Mouse (Mus musculus) adrenal gland, postnatal 14 days (tissue): Measurements from ENCODE around the gene Ppp1r12b. TPM values are rescaled to one million over a fixed set of nuclear protein-coding genes. Genes with fewer than 3 reads are reported as not detected.
A peak's percentile ranks its signal among the peaks of the same experiment; 100 is the strongest.

Source experiments
- DNase-seq: peaks from one replicate; pipeline ENCODE4 v3.0.0; 2021; ENCODE audit warnings: mixed read lengths
- total RNA-seq: library from RNA; stranded (reverse); gene quantifications from 2 replicates; pipeline ENCODE4 v1.2.3, GENCODE M21; 2021

Gene Ppp1r12b
- total RNA-seq, 1 experiment from 2014 or later, result 10.0 TPM

DNA sequence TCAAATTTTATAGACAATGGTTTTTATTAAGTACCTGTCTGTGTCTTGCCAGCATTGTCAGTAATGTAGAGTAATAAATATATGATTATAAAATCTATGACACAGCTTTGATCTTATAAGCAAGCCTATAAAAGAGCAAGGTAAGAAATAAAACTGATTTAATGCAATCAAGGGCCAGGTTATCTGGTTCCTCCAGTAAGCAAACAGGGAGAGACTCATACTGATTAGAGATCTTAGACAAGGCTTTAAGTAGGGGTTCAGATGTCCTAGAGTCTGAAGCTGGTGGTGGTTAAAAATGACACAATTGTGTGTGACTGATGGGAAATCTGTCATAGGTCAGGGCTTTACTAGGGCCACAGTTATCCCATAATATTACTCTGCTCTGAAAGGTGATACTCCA, 164.3 kb downstream of the Ppp1r12b start:
- no peak for DNase-seq

DNA sequence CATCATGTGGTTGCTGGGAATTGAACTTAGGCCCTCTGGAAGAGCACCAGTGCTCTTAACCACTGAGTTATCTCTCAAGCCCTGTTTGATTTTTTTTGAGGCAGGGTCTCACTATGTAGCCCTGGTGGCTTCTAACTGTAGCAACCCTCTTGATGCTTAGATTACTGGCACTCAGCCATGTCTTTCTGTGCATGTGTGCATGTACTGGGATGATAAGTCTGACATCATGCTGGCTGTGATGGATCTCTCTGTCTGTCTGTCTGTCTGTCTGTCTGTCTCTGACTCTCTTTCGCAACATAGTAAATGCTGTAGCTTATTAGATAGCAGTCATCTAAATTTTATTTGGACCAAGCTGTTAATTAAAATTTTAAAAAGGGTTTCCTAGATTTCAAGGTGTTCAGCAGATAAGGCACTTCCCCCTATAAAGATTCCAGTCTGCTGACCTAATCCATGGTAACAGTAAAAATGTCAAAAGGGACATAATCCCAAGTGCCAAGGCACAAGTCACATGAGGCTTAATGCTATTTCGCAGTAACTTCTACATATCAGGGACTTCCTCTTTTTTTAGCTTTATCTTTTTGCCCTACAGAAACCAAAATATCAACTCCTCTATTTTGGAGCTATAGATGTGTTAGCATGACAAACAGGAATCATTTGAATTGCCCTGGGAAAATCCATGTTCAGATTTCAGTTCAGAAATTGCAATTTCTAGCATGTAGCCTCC, 164.9 kb downstream of the Ppp1r12b start:
- DNase-seq, result no peak

DNA sequence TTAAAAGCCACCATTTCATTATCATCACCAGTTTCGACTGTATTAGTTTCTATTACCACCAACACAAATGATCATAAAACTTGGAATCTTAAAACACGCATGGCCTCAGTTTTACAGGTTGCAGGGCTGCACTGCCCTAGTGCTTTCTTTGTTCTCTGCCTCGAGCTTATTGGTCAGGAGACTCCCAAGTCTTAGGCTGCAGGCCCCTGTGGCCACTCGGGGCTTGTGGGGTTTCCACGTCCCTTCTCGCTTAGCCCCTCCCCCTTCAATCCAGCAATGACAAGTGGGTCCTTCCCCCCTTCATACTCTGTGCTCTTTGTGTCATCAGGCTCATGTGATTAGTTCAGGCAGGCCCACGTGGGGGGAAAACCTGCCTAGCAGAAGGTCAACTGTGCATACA, 167.6 kb downstream of the Ppp1r12b start:
- no peak for DNase-seq

DNA sequence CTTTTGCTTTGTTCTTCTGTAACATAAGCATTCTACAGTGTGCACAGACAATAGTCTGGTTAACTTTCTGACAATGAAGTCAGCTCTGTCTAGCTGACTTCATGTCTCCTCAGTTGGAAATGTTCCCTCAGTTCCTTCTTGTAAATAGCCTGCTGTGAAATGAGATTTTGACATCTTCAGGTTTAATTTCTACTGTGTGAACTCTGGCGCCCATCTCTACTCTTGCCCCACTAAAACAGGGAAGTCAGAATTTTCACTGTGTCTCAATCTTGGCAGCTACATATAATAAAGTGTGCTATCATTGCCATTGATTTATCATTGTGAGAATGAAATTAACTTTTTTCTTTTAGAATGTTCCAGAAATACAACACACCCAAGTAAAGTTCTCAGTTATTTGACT, 170.8 kb downstream of the Ppp1r12b start:
- no peak for DNase-seq

DNA sequence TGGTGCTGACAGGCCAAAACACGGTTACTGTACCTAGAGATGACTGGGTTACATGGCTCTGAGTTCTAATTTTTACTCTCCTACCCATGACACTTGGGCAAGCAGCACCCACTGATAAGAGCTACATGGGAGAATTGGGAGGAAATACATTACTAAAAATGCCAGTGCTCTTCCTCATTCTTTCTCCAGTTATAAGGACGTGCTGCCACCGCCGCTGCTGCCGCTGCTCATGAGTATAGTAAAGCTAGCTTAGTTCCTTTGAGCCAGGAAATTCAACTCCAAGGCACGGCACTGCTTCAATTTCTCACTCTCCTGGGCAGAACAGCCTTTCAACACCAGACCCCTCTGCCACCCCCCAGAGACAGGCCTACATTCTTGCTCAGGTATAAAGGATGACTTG, 171.3 kb downstream of the Ppp1r12b start:
- DNase-seq, result no peak

DNA sequence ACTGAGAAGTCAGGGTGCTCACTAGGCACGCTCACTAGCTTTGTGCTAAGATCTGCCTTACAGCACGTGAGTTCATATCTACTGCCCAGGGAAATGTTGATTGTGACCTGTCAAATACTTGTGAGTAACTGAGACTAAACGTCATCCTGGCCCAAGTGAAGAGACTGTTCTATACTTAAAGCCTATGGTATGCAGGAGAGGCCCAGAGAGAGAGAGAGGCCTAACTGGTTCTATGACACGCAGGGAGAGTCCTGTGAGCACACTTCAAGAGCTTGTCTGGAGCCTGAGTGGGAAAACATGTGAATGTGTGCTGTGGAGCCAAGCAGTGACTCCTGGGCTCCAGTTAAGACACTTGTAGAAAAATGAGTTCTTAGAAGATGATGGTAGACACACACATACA, 171.8 kb downstream of the Ppp1r12b start:
- DNase-seq, result no peak

DNA sequence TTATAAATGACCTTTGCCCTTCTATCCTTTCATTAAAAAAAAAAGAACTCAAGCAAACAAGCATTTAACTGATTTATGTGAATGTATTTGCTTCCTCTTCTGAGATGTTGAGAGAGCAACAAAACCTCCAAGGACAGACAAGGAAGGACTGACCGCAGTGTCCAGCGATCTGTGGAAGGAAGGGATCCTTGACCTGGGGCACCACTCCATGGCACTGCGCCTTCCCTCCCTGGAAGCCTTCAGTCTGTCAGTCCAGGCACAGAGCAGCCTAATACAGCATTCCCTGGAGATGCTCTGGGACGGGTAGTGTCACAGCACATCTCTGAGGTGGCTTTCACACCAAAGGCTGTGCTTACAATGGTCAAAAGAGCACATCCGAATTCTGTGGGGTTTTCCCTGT, 172.9 kb downstream of the Ppp1r12b start:
- no peak for DNase-seq

DNA sequence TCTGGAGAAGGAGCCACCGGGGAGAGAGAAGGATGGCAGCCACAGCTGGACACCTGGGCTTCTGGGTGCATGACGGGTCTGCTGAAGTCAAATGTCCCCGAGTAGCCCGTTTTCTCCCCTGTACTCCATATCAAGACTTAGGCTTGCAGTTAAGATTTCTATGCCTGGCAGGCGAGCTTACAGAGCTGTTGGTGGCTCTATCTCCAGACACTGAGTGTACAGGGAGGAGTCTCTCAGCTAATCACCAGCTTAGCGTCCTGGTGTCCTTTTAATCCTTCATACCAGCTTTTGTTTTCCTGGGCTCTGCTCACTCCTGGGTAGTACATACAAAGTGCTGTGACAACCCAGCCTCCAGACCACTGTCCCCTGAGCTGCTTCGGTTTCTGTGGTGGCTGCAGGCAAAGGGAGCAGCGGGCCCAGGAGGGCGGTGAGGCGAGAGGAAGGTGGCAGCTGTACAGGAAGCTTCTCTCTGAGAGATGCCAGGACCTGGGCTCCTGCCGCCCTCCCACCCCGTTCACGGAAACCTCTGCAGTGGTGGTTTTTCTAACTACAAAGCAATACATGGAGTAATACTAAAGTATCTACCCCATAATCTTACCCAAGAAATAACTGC, 177.7 kb downstream of the Ppp1r12b start:
- DNase-seq, result no peak

DNA sequence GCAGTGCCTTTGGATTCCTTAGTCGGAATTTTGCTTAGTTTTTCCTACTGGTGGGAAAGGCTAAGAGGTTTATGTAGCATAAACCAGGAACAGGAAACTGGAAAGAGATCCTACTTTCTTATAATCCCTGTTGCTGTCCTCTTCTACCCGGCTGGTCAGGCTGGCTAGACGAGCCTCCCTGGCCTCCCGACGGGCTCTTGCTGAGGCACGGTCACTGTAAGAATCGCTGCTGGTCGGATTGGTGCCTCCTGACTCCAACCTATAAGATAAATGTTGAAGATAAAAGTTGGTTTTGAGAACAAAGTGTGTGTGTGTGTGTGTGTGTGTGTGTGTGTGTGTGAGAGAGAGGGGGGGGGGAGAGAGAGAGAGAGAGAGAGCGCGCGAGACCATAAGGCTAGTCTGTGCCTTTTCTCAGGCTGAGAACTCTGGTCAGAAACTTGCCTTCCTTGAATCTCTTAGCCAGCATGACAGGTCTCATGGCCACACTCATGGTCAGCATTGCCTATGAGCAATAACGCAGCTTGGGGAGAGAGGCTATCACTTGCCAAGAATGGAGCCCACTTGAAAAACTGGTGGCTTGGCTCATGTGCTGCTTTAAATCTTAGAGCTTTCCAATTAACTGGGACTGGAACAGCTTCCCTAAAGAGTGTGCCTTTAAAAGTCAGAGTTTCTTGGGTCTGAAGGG, 178.4 kb downstream of the Ppp1r12b start:
- peak; percentile 39 for DNase-seq

DNA sequence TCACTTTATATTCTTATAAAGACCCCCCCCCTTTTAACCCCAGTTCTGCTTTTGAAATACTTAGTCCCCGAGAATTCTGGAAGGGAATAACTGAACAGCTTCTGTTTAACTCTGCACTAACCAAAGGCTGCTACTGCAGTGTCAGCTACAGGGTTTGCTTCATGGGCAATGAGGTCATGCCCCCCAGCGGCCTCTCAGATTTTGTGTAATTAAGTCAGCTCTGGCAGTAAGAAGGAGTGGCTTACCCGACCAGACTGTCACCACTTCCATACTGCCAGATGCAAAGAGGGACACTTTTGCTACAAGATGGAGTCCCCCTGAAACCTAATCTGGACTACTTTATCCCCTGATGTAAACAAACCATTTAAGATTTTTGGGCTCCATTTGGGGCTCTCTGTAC, 180.1 kb downstream of the Ppp1r12b start:
- no peak for DNase-seq

DNA sequence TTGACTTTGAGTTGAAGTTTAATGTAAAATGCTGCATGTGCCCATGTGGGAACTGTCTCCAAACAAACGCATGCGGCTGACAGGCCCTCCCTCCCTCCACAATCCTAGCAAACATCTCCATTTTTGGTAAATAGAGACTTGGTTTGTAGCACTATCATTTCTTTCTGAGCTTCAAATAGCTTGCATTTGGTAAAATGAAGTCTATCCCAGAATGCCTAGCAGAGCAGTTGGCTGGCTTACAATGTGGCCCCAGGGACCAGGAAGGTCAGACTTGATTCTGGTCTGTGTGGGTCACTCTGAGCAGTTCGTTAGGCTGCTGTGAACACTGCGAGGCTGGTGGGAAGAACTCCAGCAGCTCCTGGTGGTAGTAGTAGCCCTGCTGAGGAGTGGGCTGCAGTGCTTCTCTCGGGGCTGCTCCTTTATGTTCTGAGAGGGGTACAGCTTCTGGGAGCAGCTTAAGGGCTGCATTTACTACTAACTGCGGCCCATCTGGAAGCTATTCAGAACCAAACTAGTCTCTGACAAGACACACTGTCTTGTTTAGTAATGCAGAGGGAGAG, 180.9 kb downstream of the Ppp1r12b start:
- DNase-seq, result peak; percentile 74

DNA sequence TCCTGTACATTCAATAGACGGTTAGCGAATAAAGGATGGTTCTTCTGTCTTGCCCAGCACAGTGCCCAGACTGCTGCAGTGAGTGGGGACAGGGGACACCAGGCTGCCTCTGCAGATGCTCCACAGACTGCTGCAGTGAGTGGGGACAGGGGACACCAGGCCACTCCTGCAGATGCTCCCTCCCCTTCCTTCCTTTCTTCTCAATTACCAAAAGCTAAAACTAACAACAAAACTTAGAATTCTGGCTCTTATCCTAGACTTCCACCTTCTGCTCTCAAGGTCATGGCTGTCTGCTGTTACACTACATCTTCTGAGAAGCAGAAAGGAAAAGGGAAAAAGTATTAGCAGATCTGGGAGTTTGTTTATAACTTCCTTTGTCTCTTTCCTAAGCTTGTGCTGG, 181.5 kb downstream of the Ppp1r12b start:
- peak; percentile 22 for DNase-seq

DNA sequence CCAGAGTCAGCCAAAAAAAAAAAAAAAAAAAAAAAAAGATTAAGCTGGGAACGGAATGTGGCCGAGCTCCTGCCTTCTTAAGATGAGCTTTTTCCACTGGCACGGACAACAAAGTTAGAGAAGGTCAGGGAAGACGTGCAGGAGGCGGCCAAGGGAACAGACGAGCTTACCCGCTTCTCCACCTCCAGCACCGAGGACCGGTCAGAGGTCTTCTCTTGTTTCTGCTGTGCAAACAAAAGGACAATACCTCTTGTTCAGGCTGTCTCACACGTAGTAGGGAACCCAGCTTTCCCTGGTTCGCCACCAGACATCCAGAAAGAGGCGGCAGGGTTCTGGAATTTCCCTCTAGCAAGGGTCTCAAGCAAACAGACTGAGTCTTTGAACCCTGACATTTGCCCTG, 182.5 kb downstream of the Ppp1r12b start:
- peak; percentile 50 for DNase-seq

DNA sequence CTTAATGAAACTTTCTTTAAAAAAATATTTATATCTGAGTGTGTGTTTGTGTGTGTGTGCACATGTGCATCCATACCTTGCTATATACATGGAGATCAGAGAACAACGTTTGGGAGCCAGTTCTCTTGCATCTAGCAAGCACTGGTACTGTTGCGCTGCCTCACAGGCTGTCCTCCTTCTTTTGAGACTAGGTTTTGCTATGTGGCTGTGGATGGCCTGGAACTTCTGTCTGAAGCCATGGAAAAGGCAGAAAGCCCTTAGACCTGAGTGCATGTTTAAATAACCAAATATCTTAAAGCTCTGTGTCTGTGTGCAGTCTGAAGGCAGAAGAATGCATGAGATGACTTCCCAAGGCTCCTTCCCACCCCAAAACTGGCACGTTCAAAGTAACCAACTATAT, 182.9 kb downstream of the Ppp1r12b start:
- DNase-seq, result no peak

DNA sequence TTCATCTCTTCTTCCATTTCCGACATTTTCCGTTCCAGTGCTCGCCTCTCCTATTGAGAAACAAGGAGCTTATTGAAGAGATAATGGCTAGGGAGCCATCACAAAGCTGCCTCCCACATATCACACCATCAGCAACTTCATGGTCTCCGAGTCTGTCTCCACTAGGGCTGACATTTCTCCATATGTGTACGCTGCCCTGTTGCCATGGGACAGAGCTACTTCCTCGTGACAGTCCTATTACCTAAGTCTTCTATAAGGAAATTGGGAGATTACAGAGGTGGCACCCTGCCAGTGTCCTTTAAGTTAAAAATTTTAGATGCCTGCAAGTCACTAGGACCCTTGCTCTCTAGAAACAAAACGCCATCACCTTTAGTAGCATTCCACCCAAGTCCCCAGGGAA, 183.7 kb downstream of the Ppp1r12b start:
- no peak for DNase-seq

DNA sequence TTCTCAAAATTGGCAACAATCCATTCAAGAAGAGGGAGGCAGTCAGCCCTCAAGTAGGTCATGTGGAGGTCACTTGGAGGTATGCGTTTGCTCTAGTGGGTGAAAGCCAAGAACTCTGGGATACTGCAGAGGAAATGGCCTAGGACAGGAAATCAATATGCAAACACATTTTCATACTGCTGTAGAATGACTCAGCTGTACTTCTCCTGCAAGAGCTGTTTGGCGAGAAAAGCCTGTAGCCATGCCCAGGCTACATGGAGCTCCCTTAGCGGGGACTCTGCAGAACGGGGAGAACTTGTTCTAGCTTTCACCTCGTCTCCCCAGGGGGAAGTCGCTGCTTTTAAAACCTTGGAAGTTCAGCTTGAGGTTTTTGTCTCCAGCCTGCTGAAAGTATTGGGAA, 184.4 kb downstream of the Ppp1r12b start:
- DNase-seq, result peak; percentile 65

DNA sequence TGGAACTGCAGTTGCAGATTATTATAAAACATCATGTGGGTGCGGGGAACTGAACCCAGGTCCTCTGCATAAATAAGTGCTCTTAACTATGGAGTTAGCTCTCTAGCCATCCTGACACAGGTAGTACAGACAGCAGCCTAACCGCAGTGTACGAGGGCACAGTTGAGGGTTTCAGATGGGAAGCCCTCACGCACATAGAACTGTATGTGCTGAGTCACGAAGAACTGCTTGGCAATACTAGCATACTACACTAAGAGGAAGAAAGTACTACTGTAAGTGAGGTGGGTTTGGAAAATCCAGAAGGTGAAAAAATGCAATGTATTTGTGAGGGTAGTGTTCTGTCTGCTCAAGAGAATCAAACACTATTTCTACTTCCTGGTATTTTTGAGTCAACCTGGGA, 185.4 kb downstream of the Ppp1r12b start:
- no peak for DNase-seq

DNA sequence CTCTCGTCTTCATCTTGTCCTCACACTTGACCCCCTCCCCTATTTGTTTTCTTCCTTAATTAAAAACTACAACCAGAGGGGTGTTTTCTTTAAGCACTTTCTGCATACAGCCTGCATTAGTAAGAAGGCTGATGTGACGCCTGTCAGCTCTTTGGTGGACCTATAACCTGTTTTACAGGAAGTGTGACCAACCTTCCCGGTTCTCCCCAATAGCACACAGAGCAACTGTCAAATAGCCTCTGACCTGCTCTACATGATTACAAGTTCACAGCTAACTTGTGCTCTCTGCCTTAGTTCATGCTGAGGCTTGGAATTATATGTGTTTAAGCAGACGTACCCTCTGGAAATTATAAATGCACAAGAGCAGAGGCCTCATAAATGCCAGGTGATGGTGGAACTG, 189.3 kb downstream of the Ppp1r12b start:
- DNase-seq, result no peak

DNA sequence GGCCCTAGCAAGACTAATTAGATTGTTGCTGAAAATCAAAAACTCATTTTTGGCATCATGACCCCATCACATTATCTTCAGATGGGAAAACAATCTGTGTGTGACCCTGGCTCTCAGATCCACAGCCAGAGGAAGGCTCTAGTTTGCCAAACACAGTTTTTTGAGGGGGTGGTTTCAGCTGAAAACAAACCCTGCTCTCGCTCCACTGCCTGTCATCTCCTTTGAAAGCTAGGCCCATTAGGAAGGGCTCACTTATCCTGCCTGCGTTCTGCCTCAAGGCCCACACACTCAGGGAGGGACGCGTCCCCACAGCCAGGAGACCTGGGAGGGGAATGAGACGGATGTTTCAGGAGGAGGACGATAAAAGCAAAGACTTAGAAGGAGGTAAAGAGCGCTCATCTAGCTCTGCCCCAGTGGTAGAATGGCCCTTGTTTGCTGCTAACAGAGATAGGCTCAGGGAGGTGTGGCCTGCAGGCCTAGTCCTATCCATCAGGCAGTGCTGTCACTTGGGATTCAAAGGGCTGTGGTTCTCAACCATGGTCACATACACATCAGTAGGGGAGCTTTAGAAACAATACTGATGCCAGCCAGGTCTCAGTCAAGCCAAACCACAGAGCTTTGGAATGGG, 190.8 kb downstream of the Ppp1r12b start:
- no peak for DNase-seq

DNA sequence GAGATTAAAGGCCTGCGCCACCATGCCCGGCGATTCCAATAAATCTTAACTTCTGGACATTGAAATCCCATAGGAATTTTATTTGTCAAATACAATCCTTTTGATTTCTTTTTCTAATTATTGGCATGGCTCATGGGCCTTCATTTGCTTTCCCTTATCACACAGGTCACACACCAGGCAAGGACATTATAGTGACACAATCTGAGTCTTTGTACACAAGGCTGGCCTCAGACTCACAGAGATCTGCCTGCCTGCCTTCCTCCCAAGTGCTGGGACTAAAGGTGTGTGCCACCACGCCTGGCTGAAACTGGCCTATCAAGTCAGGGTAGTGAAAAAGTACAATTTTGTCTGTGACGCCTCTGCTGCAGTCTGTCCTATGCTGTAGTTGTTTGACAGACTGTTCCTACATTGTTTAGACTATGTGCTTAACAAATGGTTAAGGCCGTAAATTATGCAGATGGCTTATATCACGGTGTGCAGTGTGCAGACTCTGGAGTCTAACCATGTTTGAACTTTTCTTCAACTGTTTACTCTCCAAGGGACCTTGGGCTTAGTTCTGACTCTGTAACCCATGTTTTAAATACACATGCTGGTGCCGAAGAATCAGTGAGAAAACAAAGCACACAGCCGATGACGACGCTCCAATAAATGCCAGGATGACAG, 191.8 kb downstream of the Ppp1r12b start:
- no peak for DNase-seq

DNA sequence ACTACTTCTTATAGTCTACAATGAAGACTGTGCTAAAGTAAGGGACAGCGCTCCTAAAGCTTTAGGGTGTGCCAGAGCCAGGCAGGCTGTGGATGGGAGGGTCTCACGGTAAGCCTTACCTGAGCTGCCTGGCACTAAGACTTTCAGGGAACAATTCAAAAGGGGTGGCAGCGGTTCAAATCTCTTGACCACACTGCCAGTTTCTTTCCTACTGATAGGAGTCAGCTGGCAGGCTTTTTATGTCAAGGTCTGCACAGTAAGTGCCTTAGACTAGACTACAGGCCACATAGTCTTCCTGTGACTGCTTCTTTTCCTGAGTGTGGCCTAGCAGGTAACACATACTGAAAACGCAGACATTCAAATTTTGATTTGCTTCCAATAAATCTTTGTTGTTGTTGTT, 192.5 kb downstream of the Ppp1r12b start:
- no peak for DNase-seq

DNA sequence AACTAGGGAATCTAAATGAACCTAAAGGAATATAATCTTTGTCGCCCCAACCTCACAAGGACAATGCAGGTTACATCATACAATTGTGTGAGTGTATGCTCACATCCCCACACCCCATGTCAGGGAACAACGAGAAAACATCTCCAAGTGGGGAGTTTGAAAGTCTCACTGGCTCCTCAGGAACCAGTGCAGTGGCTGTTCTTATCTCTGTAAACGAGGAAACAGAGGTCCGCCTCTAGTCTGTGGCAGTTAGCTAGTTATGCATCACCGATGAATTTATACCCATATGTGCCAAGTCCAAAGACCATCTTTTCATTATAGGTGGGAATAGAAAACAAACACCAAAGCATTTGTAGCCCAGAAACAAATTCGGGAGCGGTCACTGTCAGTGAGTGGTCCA, 194.2 kb downstream of the Ppp1r12b start:
- no peak for DNase-seq
